Mouse (Mus musculus): Measurements from ENCODE around the gene Nfya. TPM values are rescaled to one million over a fixed set of nuclear protein-coding genes. Genes with fewer than 3 reads are reported as not detected.
A peak's percentile ranks its signal among the peaks of the same experiment; 100 is the strongest.

Nfya gene
- polyA plus RNA-seq, 1 experiment: 45.8 TPM

- WGBS: 51% methylated on average over 9 of the region's 9 CpGs
- no peak for DNase-seq
- no peak overlapping the region for H3K4me3 ChIP-seq (ENCODE audit: insufficient read depth, low read depth, low read length)
- H3K4me1 ChIP-seq (ENCODE audit: control insufficient read depth, insufficient read depth, low read length): no peaks in the 10 kb centered on the region
- H3K27ac ChIP-seq (ENCODE audit: insufficient read depth, low read depth, low read length): no peak overlapping the region
- no peaks in the 10 kb centered on the region for H3K27me3 ChIP-seq (replicated peaks; ENCODE audit: control insufficient read depth, insufficient read depth, low read length)
- no peaks in the 10 kb centered on the region for H3K36me3 ChIP-seq (ENCODE audit: control insufficient read depth, insufficient read depth, low read length)
- TF ChIP-seq CTCF (conservative IDR thresholded peaks at IDR 0.05; ENCODE audit: insufficient read depth, insufficient read length, low read depth, low read length) (no peak), POLR2A (IDR thresholded peaks at IDR 0.05; ENCODE audit: low read depth, low read length) (no peak)
Observed at GRCm38 (mm10) chr17:48451753-48452444, 42.2 kb upstream of the Nfya start.

- Histone ChIP-seq H3K4me3 (ENCODE audit: insufficient read depth, low read depth, low read length) (no peak within 1 kb of the TSS), H3K36me3 (ENCODE audit: control insufficient read depth, insufficient read depth, low read length) (no peaks in the 10 kb centered on the region), H3K27me3 (replicated peaks; ENCODE audit: control insufficient read depth, insufficient read depth, low read length) (no peaks in the 10 kb centered on the region), H3K27ac (ENCODE audit: insufficient read depth, low read depth, low read length) (no peak within 1 kb of the TSS), H3K4me1 (ENCODE audit: control insufficient read depth, insufficient read depth, low read length) (no peaks in the 10 kb centered on the region)
- WGBS: 66% methylated on average over 7 of the region's 7 CpGs
- DNase-seq: no peak
- TF ChIP-seq CTCF (conservative IDR thresholded peaks at IDR 0.05; ENCODE audit: insufficient read depth, insufficient read length, low read depth, low read length) (no peak), POLR2A (IDR thresholded peaks at IDR 0.05; ENCODE audit: low read depth, low read length) (no peak)
Observed at GRCm38 (mm10) chr17:48451353-48451675, 41.6 kb upstream of the Nfya start, which contains the start of gene Tspo2. TSS of gene Tspo2 (minus strand) at chr17:48451522.

GRCm38 (mm10) chr17:48450666-48451352 lies 41.1 kb upstream of the Nfya start:
- Histone ChIP-seq H3K27ac (ENCODE audit: insufficient read depth, low read depth, low read length) (no peak overlapping the region), H3K27me3 (replicated peaks; ENCODE audit: control insufficient read depth, insufficient read depth, low read length) (no peaks in the 10 kb centered on the region), H3K4me3 (ENCODE audit: insufficient read depth, low read depth, low read length) (no peak overlapping the region), H3K4me1 (ENCODE audit: control insufficient read depth, insufficient read depth, low read length) (no peaks in the 10 kb centered on the region), H3K36me3 (ENCODE audit: control insufficient read depth, insufficient read depth, low read length) (no peaks in the 10 kb centered on the region)
- 89% methylated on average over 13 of the region's 13 CpGs for WGBS
- TF ChIP-seq CTCF (conservative IDR thresholded peaks at IDR 0.05; ENCODE audit: insufficient read depth, insufficient read length, low read depth, low read length): no peak
- no peak for TF ChIP-seq POLR2A (IDR thresholded peaks at IDR 0.05; ENCODE audit: low read depth, low read length)
- DNase-seq: no peak

GRCm38 (mm10) chr17:48447675-48448074 lies 38.0 kb upstream of the Nfya start:
- Histone ChIP-seq H3K27me3 (replicated peaks; ENCODE audit: control insufficient read depth, insufficient read depth, low read length) (no peaks in the 10 kb centered on the region), H3K4me1 (ENCODE audit: control insufficient read depth, insufficient read depth, low read length) (peaks cover 8% of the 10 kb centered on the region; the same call in 1 of the 2 replicates), H3K27ac (ENCODE audit: insufficient read depth, low read depth, low read length) (no peak overlapping the region), H3K36me3 (ENCODE audit: control insufficient read depth, insufficient read depth, low read length) (no peaks in the 10 kb centered on the region), H3K4me3 (ENCODE audit: insufficient read depth, low read depth, low read length) (no peak overlapping the region)
- no peak for TF ChIP-seq POLR2A (IDR thresholded peaks at IDR 0.05; ENCODE audit: low read depth, low read length)
- TF ChIP-seq CTCF (conservative IDR thresholded peaks at IDR 0.05; ENCODE audit: insufficient read depth, insufficient read length, low read depth, low read length): no peak
- 62% methylated on average over 8 of the region's 8 CpGs for WGBS
- DNase-seq: no peak

GRCm38 (mm10) chr17:48443542-48444145 lies 33.9 kb upstream of the Nfya start:
- Histone ChIP-seq H3K4me3 (ENCODE audit: insufficient read depth, low read depth, low read length) (no peak overlapping the region), H3K36me3 (ENCODE audit: control insufficient read depth, insufficient read depth, low read length) (no peaks in the 10 kb centered on the region), H3K27me3 (replicated peaks; ENCODE audit: control insufficient read depth, insufficient read depth, low read length) (no peaks in the 10 kb centered on the region), H3K27ac (ENCODE audit: insufficient read depth, low read depth, low read length) (peak overlapping the region; percentile 37; the same call in 1 of the 2 replicates), H3K4me1 (ENCODE audit: control insufficient read depth, insufficient read depth, low read length) (peaks cover 8% of the 10 kb centered on the region; the same call in 1 of the 2 replicates)
- WGBS: 37% methylated on average over 16 of the region's 16 CpGs
- no peak for TF ChIP-seq CTCF (conservative IDR thresholded peaks at IDR 0.05; ENCODE audit: insufficient read depth, insufficient read length, low read depth, low read length)
- no peak for TF ChIP-seq POLR2A (IDR thresholded peaks at IDR 0.05; ENCODE audit: low read depth, low read length)
- peak; percentile 87 for DNase-seq

- peak; percentile 85 for DNase-seq
- peaks cover 8% of the 10 kb centered on the region; the same call in 1 of the 2 replicates for H3K4me1 ChIP-seq (ENCODE audit: control insufficient read depth, insufficient read depth, low read length)
- TF ChIP-seq CTCF (conservative IDR thresholded peaks at IDR 0.05; ENCODE audit: insufficient read depth, insufficient read length, low read depth, low read length): no peak; the same call in 1 of the 2 replicates
- no peak for TF ChIP-seq POLR2A (IDR thresholded peaks at IDR 0.05; ENCODE audit: low read depth, low read length)
- no peaks in the 10 kb centered on the region for H3K27me3 ChIP-seq (replicated peaks; ENCODE audit: control insufficient read depth, insufficient read depth, low read length)
- 33% methylated on average over 7 of the region's 7 CpGs for WGBS
- H3K27ac ChIP-seq (ENCODE audit: insufficient read depth, low read depth, low read length): peak overlapping the region; percentile 37; the same call in 1 of the 2 replicates
- H3K36me3 ChIP-seq (ENCODE audit: control insufficient read depth, insufficient read depth, low read length): no peaks in the 10 kb centered on the region
- no peak overlapping the region for H3K4me3 ChIP-seq (ENCODE audit: insufficient read depth, low read depth, low read length)
Observed at GRCm38 (mm10) chr17:48442745-48443457, 33.2 kb upstream of the Nfya start.

All from kidney, adult 2 months (tissue).